Mouse (Mus musculus): ENCODE measurements around the gene Cxcr5. TPM values are rescaled to one million over a fixed set of nuclear protein-coding genes. Genes with fewer than 3 reads are reported as not detected.

The Cxcr5 gene
- polyA plus RNA-seq (2016; fragmentation: Nextera tagmentation; extraction: Ambion mirVana) = not detected in 2 replicates

DNA sequence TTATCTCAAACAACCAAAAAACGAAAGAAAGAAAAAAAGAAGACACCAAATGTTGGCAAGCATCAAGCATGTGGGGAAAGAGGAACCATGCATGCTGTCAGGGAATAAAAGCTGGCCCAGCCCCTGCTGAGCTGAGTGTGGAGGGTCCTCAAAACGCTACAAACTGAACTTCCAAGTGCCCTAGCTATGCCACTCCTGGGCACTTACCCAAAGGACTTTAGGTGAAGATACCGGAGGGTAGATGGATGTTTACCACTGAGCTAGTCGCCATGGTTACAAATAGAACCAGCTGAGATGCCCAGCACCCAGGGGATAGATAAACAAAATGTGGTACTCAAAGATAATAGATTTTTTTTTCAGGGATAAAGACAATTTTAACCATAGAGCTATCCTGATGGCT, at the start of gene Cxcr5:
Cxcr5 (minus strand) TSS at position 281 of the 400 bp plus-strand sequence.
- no peak within 1 kb of the TSS for H3K4me3 ChIP-seq (replicated peaks)
- no peak within 1 kb of the TSS for H3K4me2 ChIP-seq
- H3K27ac ChIP-seq = no peak within 1 kb of the TSS
- WGBS = 74% methylated on average over 4 of the region's 4 CpGs
- H3K27me3 ChIP-seq = no peaks in the 10 kb centered on the region
- no peak within 1 kb of the TSS for H3K9ac ChIP-seq (replicated peaks)
- 0 out of 2 replicates have a peak, but pooled peaks cover 3% of the 10 kb centered on the region for H3K4me1 ChIP-seq (replicated peaks)
- no peaks in the 10 kb centered on the region for H3K9me3 ChIP-seq
- no peaks in the 10 kb centered on the region for H3K36me3 ChIP-seq
- no peak for ATAC-seq (ENCODE audit: insufficient number of reproducible peaks, insufficient read depth, low FRiP score, low TSS enrichment, low read depth)

DNA sequence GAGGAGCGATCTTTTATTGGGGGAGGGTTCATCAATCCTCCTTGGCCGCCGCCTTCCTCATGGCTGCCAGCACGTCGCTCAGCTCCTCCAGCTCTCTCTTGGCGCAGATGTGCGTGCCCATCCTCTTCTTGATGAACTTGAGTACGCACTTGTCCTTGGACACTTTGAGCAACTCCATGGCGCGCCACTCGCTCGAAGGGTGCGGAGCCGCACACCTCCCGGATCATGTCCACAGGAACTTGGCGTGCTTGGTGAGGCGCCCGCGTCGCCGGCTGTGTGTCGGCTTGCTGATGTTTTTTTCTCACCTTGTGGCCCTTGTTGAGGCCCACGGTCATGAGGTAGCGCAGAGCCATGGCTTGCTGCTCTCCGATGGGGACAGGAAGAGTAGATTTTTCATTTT, 48.7 kb upstream of the Cxcr5 start:
- ATAC-seq (ENCODE audit: insufficient number of reproducible peaks, insufficient read depth, low FRiP score, low TSS enrichment, low read depth) = no peak
- Histone ChIP-seq H3K36me3 (peaks cover 81% of the 10 kb centered on the region), H3K27ac (no peak overlapping the region), H3K4me3 (replicated peaks) (no peak overlapping the region), H3K9me3 (no peaks in the 10 kb centered on the region), H3K4me2 (no peak overlapping the region), H3K9ac (replicated peaks) (no peak overlapping the region), H3K4me1 (replicated peaks) (peaks cover 18% of the 10 kb centered on the region), H3K27me3 (no peaks in the 10 kb centered on the region)
- WGBS = 98% methylated on average over 25 of the region's 25 CpGs

DNA sequence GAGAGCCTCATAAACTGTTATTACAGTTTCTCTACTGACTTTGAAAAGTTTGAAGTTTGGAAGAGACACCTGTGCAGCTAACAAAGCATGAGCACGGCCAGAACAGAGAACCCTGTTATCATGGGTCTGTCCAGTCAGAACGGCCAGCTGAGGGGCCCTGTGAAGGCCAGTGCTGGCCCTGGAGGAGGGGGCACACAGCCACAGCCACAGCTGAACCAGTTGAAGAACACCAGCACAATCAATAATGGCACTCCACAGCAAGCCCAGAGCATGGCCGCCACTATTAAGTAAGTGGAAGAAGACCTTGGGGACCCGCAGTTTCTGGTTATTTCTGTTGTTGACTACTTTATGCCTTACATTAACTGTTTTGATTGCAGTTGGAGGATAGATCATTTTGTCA, 45.6 kb upstream of the Cxcr5 start:
- Histone ChIP-seq H3K9me3 (no peaks in the 10 kb centered on the region), H3K4me2 (peak overlapping the region; percentile 72), H3K36me3 (peaks cover 51% of the 10 kb centered on the region), H3K27me3 (no peaks in the 10 kb centered on the region), H3K4me3 (replicated peaks) (peak overlapping the region; percentile 98), H3K9ac (replicated peaks) (0 out of 2 replicates have a peak overlapping the region, but pooled peaks have one; percentile 1), H3K4me1 (replicated peaks) (peaks cover 25% of the 10 kb centered on the region), H3K27ac (no peak overlapping the region)
- 68% methylated on average over 4 of the region's 4 CpGs for WGBS
- ATAC-seq (ENCODE audit: insufficient number of reproducible peaks, insufficient read depth, low FRiP score, low TSS enrichment, low read depth) = no peak

DNA sequence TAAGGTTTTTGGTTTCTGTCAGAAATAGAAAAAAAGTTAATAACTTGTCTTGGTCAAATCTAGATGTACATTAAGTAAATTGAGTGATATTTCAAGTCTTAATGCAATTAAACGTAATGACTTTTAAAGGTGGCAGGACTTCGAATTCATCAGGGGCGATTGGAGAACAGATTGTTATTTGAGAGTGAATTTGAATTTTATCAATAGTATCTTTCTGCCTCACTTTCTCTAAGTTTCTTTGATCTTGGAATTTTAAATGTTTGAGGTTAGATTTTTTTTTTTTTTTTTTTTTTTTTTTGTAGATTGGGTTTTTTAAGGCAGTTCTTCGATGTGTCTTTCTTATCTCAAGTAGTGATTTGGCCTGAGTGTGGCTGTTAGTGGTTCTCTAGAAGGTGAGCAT, 45.0 kb upstream of the Cxcr5 start:
- no peaks in the 10 kb centered on the region for H3K9me3 ChIP-seq
- WGBS = 70% methylated on average over 4 of the region's 4 CpGs
- H3K27ac ChIP-seq = no peak overlapping the region
- 0 out of 2 replicates have a peak overlapping the region, but pooled peaks have one; percentile 100 for H3K9ac ChIP-seq (replicated peaks)
- H3K27me3 ChIP-seq = no peaks in the 10 kb centered on the region
- peaks cover 44% of the 10 kb centered on the region for H3K36me3 ChIP-seq
- H3K4me2 ChIP-seq = peak overlapping the region; percentile 72
- H3K4me1 ChIP-seq (replicated peaks) = peaks cover 25% of the 10 kb centered on the region
- no peak for ATAC-seq (ENCODE audit: insufficient number of reproducible peaks, insufficient read depth, low FRiP score, low TSS enrichment, low read depth)
- peak overlapping the region; percentile 98 for H3K4me3 ChIP-seq (replicated peaks)

DNA sequence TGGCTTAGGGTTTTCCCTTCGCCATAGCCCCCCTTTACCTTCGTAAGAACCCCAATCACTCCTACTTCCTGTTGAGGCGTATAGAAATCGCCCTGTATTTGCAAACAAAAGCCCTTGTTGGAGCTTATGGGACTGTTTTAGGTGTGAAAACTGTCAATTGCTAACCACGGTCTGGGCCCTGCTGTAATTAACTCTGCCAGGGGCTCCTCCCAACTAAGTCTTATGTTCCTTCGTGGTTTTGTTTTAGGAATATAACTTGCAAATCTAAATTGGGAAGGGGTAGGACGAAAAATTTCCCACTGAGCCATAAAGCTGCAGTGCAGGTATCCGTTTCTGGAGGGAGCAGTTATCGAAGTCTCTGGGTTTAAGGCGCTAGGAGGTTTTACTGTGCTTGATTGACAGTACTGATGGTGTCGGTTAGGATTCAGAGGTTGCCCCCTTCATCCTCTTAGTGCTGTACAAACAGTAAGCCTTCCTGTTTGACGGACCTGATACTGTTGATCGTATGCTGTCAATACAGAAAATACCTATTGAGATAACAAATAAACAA, 44.0 kb upstream of the Cxcr5 start:
- Histone ChIP-seq H3K36me3 (peaks cover 35% of the 10 kb centered on the region), H3K9ac (replicated peaks) (peak overlapping the region; percentile 100), H3K27ac (peak overlapping the region; percentile 99), H3K4me1 (replicated peaks) (peaks cover 25% of the 10 kb centered on the region), H3K4me3 (replicated peaks) (peak overlapping the region; percentile 98), H3K9me3 (no peaks in the 10 kb centered on the region), H3K27me3 (no peaks in the 10 kb centered on the region), H3K4me2 (peak overlapping the region; percentile 72)
- under 1% methylated on average over 13 of the region's 13 CpGs for WGBS
- ATAC-seq (ENCODE audit: insufficient number of reproducible peaks, insufficient read depth, low FRiP score, low TSS enrichment, low read depth) = no peak

DNA sequence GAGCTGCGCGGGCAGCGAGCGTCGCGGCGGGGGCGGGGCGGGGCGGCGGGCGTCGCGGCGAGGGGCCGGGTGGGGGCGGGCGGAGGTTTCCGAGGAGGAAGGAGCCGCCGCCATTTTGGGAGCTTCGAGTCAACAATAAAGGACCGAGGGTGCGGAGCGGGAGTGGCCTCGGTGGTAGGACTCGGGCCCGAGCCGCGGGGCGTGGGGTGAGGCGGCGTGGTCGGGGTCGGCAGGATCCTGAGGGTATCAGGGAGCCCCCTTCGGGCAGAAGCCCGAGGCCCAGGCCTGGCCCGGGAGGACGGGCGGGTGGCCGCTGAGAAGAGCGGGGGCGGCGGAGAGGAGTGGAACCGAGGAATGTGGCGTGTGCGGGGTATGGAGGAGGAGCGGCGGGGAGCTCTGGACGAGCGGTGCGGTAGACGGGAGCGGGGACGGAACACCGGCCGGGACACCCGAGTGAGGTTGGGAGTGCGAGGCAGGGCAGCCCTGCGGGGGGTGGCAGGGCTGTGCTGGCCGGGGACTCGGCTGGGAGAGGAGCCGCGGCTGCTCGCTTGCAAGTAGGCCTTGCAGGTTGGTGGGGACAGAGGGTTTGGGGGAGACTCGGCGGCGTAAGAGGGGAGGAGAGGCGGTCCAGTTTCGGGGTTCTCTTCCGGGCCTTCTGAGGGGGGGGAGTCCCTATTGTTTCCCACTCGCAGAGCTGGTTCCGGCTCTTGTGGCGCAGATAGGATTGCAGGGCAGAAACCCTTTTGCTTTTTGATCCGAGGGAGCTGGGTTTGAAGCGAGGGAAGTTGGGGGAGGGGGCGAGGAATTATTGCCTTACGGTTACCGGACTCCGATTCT, 43.3 kb upstream of the Cxcr5 start, which contains the start of gene Ddx6:
Ddx6 (plus strand) TSS at position 114 of the 837 bp plus-strand sequence.
- peak within 1 kb of the TSS; percentile 76 for H3K4me2 ChIP-seq
- H3K4me1 ChIP-seq (replicated peaks) = peaks cover 27% of the 10 kb centered on the region
- peak within 1 kb of the TSS; percentile 98 for H3K4me3 ChIP-seq (replicated peaks)
- peak; percentile 63 for ATAC-seq (ENCODE audit: insufficient number of reproducible peaks, insufficient read depth, low FRiP score, low TSS enrichment, low read depth)
- H3K27me3 ChIP-seq = no peaks in the 10 kb centered on the region
- peak within 1 kb of the TSS; percentile 100 for H3K9ac ChIP-seq (replicated peaks)
- H3K27ac ChIP-seq = peak within 1 kb of the TSS; percentile 99
- H3K9me3 ChIP-seq = no peaks in the 10 kb centered on the region
- WGBS = under 1% methylated on average over 71 of the region's 80 CpGs
- peaks cover 28% of the 10 kb centered on the region for H3K36me3 ChIP-seq

DNA sequence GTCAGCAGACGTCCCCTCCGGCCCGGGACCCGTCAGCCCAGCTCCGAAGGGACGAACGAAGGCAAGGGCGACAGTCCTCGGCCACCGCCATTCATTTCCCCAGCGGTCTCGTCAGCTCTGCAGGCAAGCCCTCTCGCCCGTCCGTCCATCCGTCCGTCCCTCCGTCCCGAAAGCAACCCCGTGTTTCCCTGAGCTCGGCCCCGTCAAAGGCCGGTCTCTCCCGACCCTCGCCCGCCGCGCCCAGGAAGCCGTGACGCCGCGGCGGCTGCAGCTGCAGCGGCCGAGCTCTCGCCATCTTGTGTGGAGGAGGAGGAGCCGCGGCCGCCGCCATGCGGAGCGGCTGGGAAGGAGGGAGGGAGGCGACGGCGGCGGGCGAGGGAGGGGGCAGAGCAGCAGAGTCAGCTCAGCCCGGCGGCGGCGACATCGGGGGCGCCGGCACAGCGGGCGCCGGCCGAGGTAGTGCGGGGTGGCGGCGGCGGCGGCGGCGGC, 42.7 kb upstream of the Cxcr5 start:
- Histone ChIP-seq H3K4me1 (replicated peaks) (peaks cover 34% of the 10 kb centered on the region), H3K9ac (replicated peaks) (peak overlapping the region; percentile 100), H3K27me3 (no peaks in the 10 kb centered on the region), H3K9me3 (no peaks in the 10 kb centered on the region), H3K36me3 (peaks cover 22% of the 10 kb centered on the region), H3K4me2 (peak overlapping the region; percentile 76), H3K27ac (peak overlapping the region; percentile 99), H3K4me3 (replicated peaks) (peak overlapping the region; percentile 98)
- peak; percentile 33; the same call in 1 of the 2 replicates for ATAC-seq (ENCODE audit: insufficient number of reproducible peaks, insufficient read depth, low FRiP score, low TSS enrichment, low read depth)
- WGBS = under 1% methylated on average over 62 of the region's 65 CpGs

DNA sequence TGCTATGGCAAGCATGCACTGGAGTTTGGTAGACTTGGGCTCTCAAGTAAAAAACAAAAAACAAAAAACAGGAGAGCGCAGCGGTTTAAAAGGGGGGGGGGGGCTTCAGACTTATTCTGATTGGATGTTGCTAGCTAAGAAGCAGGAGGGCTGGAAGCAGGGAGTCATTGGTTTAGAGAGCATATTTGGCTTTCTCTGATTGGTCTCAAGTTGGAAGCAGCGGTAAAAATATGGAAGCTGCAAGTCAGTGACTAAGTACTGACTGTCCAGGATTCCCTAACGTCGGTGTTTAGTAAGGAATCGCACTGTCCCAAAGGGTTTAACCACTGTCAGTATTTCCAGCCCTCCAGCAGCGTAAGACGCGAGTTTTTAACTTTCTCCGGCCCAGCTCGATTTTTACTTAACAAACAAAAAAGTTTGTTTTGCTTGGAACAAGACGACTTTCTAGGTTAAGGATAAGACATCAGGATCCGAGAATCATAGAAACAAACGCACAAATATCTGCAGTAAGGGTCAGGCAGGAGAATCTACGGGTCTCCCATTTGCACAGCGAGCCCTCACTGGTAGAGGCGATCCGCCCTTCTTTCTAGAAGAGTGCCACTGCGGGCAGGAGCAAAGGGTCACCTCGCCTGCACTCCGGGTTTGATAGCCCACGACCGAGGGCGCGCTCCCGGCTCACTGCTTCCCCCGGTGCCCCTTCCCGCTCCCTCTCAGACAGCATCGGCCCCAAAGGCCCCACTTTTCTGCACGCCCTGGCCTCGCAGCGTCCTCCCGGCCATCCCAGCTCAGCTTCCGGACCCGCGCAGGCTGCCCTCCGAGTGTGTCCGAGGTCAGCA, 42.0 kb upstream of the Cxcr5 start:
- WGBS = under 1% methylated on average over 38 of the region's 38 CpGs
- ATAC-seq (ENCODE audit: insufficient number of reproducible peaks, insufficient read depth, low FRiP score, low TSS enrichment, low read depth) = peak; percentile 58; the same call in 1 of the 2 replicates
- Histone ChIP-seq H3K9ac (replicated peaks) (peak overlapping the region; percentile 100), H3K4me2 (peak overlapping the region; percentile 76), H3K27ac (peak overlapping the region; percentile 99), H3K27me3 (no peaks in the 10 kb centered on the region), H3K4me3 (replicated peaks) (peak overlapping the region; percentile 98), H3K4me1 (replicated peaks) (peaks cover 39% of the 10 kb centered on the region), H3K9me3 (no peaks in the 10 kb centered on the region), H3K36me3 (peaks cover 15% of the 10 kb centered on the region)

DNA sequence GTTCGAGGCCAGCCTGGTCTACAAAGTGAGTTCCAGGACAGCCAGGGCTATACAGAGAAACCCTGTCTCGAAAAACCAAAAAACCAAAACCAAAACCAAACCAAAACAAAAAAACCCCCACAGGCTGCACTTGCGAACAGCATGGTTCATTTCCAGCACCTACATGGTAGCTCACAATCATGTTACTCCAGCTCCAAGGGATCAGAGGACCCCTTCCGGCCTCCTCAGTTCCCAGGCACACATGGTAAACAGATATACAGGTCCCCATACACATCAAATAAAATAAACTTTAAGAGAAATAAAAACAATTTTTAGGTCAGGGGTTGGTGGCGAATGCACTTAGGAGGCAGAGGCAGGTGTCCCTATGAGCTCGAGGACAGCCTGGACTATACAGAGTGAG, 41.1 kb upstream of the Cxcr5 start:
- 0 out of 2 replicates have a peak overlapping the region, but pooled peaks have one; percentile 100 for H3K9ac ChIP-seq (replicated peaks)
- 71% methylated on average over 6 of the region's 6 CpGs for WGBS

DNA sequence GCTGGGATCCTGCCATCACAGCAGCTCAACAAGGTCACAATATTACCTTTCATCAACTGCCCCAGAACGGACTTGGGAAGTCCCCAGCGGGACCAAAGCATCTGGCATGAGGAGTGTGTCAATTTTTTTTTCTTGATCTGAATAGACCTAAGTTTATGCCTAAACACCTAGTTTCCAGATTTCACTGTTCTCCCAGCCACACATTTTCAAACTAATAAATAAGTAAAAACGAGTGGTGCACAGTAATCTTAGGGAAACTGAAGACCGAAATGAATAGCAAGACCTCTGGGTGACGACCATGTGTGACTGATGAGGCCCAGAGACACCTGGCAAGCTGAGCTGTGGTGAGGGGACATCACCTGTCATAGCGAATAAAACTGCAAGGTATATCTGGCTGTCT, 39.1 kb upstream of the Cxcr5 start:
- ATAC-seq (ENCODE audit: insufficient number of reproducible peaks, insufficient read depth, low FRiP score, low TSS enrichment, low read depth) = no peak
- WGBS = 81% methylated on average over 6 of the region's 6 CpGs

More for the DNA sequence above, 41.1 kb upstream of the Cxcr5 start:
- peaks cover 34% of the 10 kb centered on the region for H3K4me1 ChIP-seq (replicated peaks)
- peak overlapping the region; percentile 98 for H3K4me3 ChIP-seq (replicated peaks)
- peak overlapping the region; percentile 76 for H3K4me2 ChIP-seq
- H3K36me3 ChIP-seq = peaks cover 6% of the 10 kb centered on the region
- peak overlapping the region; percentile 99 for H3K27ac ChIP-seq
- no peaks in the 10 kb centered on the region for H3K27me3 ChIP-seq
- no peak for ATAC-seq (ENCODE audit: insufficient number of reproducible peaks, insufficient read depth, low FRiP score, low TSS enrichment, low read depth)
- no peaks in the 10 kb centered on the region for H3K9me3 ChIP-seq

More for the DNA sequence above, 39.1 kb upstream of the Cxcr5 start:
- Histone ChIP-seq H3K9ac (replicated peaks) (no peak overlapping the region), H3K36me3 (no peaks in the 10 kb centered on the region), H3K4me2 (no peak overlapping the region), H3K4me3 (replicated peaks) (no peak overlapping the region), H3K9me3 (no peaks in the 10 kb centered on the region), H3K4me1 (replicated peaks) (peaks cover 26% of the 10 kb centered on the region), H3K27ac (no peak overlapping the region), H3K27me3 (no peaks in the 10 kb centered on the region)

Measured in limb, embryonic 12.5 days (tissue).